Mouse (Mus musculus) heart, postnatal 36 days (tissue): ENCODE results near the gene Gm10197. TPM values are rescaled to one million over a fixed set of nuclear protein-coding genes. Genes with fewer than 3 reads are reported as not detected.

ENCODE experiments used
- DNase-seq, 2 experiments: peaks; one replicate each; pipeline ENCODE4 v3.0.0; 2021 to 2022
- intact Hi-C: fragments of 180-260 bp; cut with DNase I; formaldehyde crosslinking; loops from one replicate; pipeline ENCODE4 v1.15.1; 2025
- total RNA-seq, 2 experiments: library from RNA; stranded (reverse); gene quantifications; 2 replicates each; pipeline ENCODE4 v1.2.3; 2021

Gene Gm10197
- not detected for total RNA-seq

- DNase-seq: no peak
- intact Hi-C loops: no loop called here
Observed at GRCm38 (mm10) chr19:53371666-53372065, at the start of gene Gm10197. Gene Gm10197 (minus strand): TSS chr19:53371766.

- peak; percentile 72 to 73 for DNase-seq
- intact Hi-C loops: loop anchor here (1.0 to 5.0 kb wide), 3 partner anchors 71 to 158 kb away; no protein-coding TSS in a partner anchor
Observed at GRCm38 (mm10) chr19:53420924-53421582, 49.5 kb upstream of the Gm10197 start.

GRCm38 (mm10) chr19:53419834-53420233 lies 48.3 kb upstream of the Gm10197 start:
- peak; percentile 59 to 64 for DNase-seq
- intact Hi-C loops: loop anchor here (1.0 to 5.0 kb wide), 4 partner anchors 23 to 159 kb away; no protein-coding TSS in a partner anchor

- no peak for DNase-seq
- intact Hi-C loops: no loop called here
Observed at GRCm38 (mm10) chr19:53415198-53415597, 43.6 kb upstream of the Gm10197 start.

GRCm38 (mm10) chr19:53414650-53415049 lies 43.1 kb upstream of the Gm10197 start:
- intact Hi-C loops: no loop called here
- no peak for DNase-seq

GRCm38 (mm10) chr19:53413617-53414380 lies 42.2 kb upstream of the Gm10197 start:
- intact Hi-C loops: no loop called here
- no peak for DNase-seq

GRCm38 (mm10) chr19:53412149-53412848 lies 40.7 kb upstream of the Gm10197 start:
- DNase-seq: no peak
- intact Hi-C loops: no loop called here

GRCm38 (mm10) chr19:53409663-53410307 lies 38.2 kb upstream of the Gm10197 start:
- intact Hi-C loops: no loop called here

GRCm38 (mm10) chr19:53408398-53408797 lies 36.8 kb upstream of the Gm10197 start:
- DNase-seq: no peak
- intact Hi-C loops: no loop called here

More at GRCm38 (mm10) chr19:53409663-53410307, 38.2 kb upstream of the Gm10197 start:
- no peak for DNase-seq

GRCm38 (mm10) chr19:53407350-53407749 lies 35.8 kb upstream of the Gm10197 start:
- no peak for DNase-seq

GRCm38 (mm10) chr19:53405810-53406209 lies 34.2 kb upstream of the Gm10197 start:
- no peak for DNase-seq
- intact Hi-C loops: no loop called here

More at GRCm38 (mm10) chr19:53407350-53407749, 35.8 kb upstream of the Gm10197 start:
- intact Hi-C loops: no loop called here

GRCm38 (mm10) chr19:53404837-53405356 lies 33.3 kb upstream of the Gm10197 start:
- intact Hi-C loops: no loop called here

GRCm38 (mm10) chr19:53404219-53404836 lies 32.8 kb upstream of the Gm10197 start:
- DNase-seq: no peak
- intact Hi-C loops: no loop called here

More at GRCm38 (mm10) chr19:53404837-53405356, 33.3 kb upstream of the Gm10197 start:
- no peak for DNase-seq

GRCm38 (mm10) chr19:53402741-53403432 lies 31.3 kb upstream of the Gm10197 start:
- intact Hi-C loops: no loop called here
- DNase-seq: no peak

- intact Hi-C loops: no loop called here
- DNase-seq: no peak
Observed at GRCm38 (mm10) chr19:53400332-53401110, 29.0 kb upstream of the Gm10197 start.

GRCm38 (mm10) chr19:53399213-53399612 lies 27.6 kb upstream of the Gm10197 start:
- no peak for DNase-seq
- intact Hi-C loops: loop anchor here (5.0 to 10.0 kb wide), 2 partner anchors 238 to 546 kb away; partner anchors contain the start of genes Bbip1 and Shoc2

- intact Hi-C loops: loop anchor here (2.0 to 10.0 kb wide), 3 partner anchors 21 to 547 kb away; partner anchors contain the start of genes Bbip1 and Shoc2
- DNase-seq: no peak
Observed at GRCm38 (mm10) chr19:53397451-53398233, 26.1 kb upstream of the Gm10197 start.
